Mouse (Mus musculus) heart, embryonic 14.5 days (tissue): ENCODE results near the gene Gldc. TPM values are rescaled to one million over a fixed set of nuclear protein-coding genes. Genes with fewer than 3 reads are reported as not detected.

Source experiments
- ATAC-seq: fragments of 200-750 bp; cut with Nextera tagmentation; 2 replicates; pipeline ENCODE4 v1.8.0; 2017; ENCODE audit warnings: low read depth, moderate TSS enrichment; ENCODE audit not compliant: insufficient number of reproducible peaks, insufficient read depth, low FRiP score
- H3K27ac ChIP-seq, 2 experiments: fragments of 200-500 bp in 1 of 2; fragments of 300-500 bp in 1 of 2; sonication (generic) in 1 of 2; replicated peaks in 1 of 2; 2 replicates each; pipeline ENCODE4 v1.5.1; 2012 to 2014; ENCODE audit warnings: low read depth in 2 of 2, low read length in 2 of 2, control low read depth in 1 of 2, mild to moderate bottlenecking in 1 of 2, mixed read lengths in 1 of 2; ENCODE audit not compliant: control insufficient read depth in 1 of 2, insufficient read depth in 1 of 2
- H3K27me3 ChIP-seq: fragments of 300-500 bp; sonication (generic); 2 replicates; pipeline ENCODE4 v1.6.1; 2014; ENCODE audit warnings: mild to moderate bottlenecking, low read length, control low read depth; ENCODE audit not compliant: control insufficient read depth, insufficient read depth
- H3K36me3 ChIP-seq: fragments of 300-500 bp; sonication (generic); 2 replicates; pipeline ENCODE4 v1.6.1; 2014; ENCODE audit warnings: mild to moderate bottlenecking, control low read depth, low read length, mixed read lengths; ENCODE audit not compliant: control insufficient read depth, insufficient read depth
- H3K4me1 ChIP-seq, 2 experiments: fragments of 200-500 bp in 1 of 2; fragments of 300-500 bp in 1 of 2; sonication (generic) in 1 of 2; 2 replicates each; pipeline ENCODE4 v1.6.1; 2012 to 2014; ENCODE audit warnings: low read length in 2 of 2, control low read depth in 1 of 2, mixed read lengths in 1 of 2; ENCODE audit not compliant: control insufficient read depth in 2 of 2, insufficient read depth in 2 of 2
- H3K4me2 ChIP-seq: fragments of 300-500 bp; sonication (generic); 2 replicates; pipeline ENCODE4 v1.6.1; 2014; ENCODE audit warnings: mild to moderate bottlenecking, low read length
- H3K4me3 ChIP-seq, 2 experiments: fragments of 200-500 bp in 1 of 2; fragments of 300-500 bp in 1 of 2; sonication (generic) in 1 of 2; 2 replicates each; pipeline ENCODE4 v1.5.1; 2012 to 2014; ENCODE audit warnings: low read length in 2 of 2, mild to moderate bottlenecking in 2 of 2, control low read depth in 1 of 2, low read depth in 1 of 2, moderate library complexity in 1 of 2; ENCODE audit not compliant: control insufficient read depth in 1 of 2, insufficient read depth in 1 of 2
- H3K9ac ChIP-seq: fragments of 300-500 bp; sonication (generic); 2 replicates; pipeline ENCODE4 v1.6.1; 2014; ENCODE audit warnings: mild to moderate bottlenecking, low read length
- H3K9me3 ChIP-seq: fragments of 300-500 bp; sonication (generic); 2 replicates; pipeline ENCODE4 v1.6.1; 2016; ENCODE audit warnings: low read length, control low read depth; ENCODE audit not compliant: control insufficient read depth
- WGBS: fragments of 180-500 bp; shearing (Covaris S2); extraction: QIAGEN DNeasy Blood & Tissue Kit; methylation state at CpG from one replicate; pipeline ENCODE4 v1.1.7; 2014; 5-methylcytosine and 5-hydroxymethylcytosine counted together
- polyA plus RNA-seq: library from polyadenylated mRNA; unstranded; fragments of >200 nt; fragmentation: Nextera tagmentation; extraction: Ambion mirVana; gene quantifications from 2 replicates; pipeline ENCODE4 v1.2.1, GENCODE M21; 2014

Gene Gldc
- polyA plus RNA-seq, 1 experiment from 2014 or later = 1.7 TPM

- Histone ChIP-seq H3K4me2 (no peak overlapping the region), H3K36me3 (no peaks in the 10 kb centered on the region), H3K27me3 (no peaks in the 10 kb centered on the region), H3K9ac (no peak overlapping the region), H3K4me1 (no peaks in the 10 kb centered on the region), H3K27ac (peak overlapping the region in 1 of 2 experiments; percentile 28; a peak in 1 of 4 replicates), H3K4me3 (no peak overlapping the region), H3K9me3 (no peaks in the 10 kb centered on the region)
- ATAC-seq = peak; percentile 54; the same call in 1 of the 2 replicates
- 61% methylated on average over 6 of the region's 6 CpGs for WGBS
Measured at GRCm38 (mm10) chr19:30105045-30105842, 70.0 kb downstream of the Gldc start.

- 60% methylated on average over 6 of the region's 6 CpGs for WGBS
- H3K36me3 ChIP-seq = peaks cover 10% of the 10 kb centered on the region; the same call in 1 of the 2 replicates
- H3K27me3 ChIP-seq = no peaks in the 10 kb centered on the region
- 0 out of 2 replicates have a peak, but pooled peaks cover 4% of the 10 kb centered on the region for H3K9me3 ChIP-seq
- H3K4me3 ChIP-seq = no peak overlapping the region
- H3K9ac ChIP-seq = no peak overlapping the region
- ATAC-seq = no peak
- H3K27ac ChIP-seq = no peak overlapping the region
- H3K4me1 ChIP-seq = no peaks in the 10 kb centered on the region
- no peak overlapping the region for H3K4me2 ChIP-seq
Measured at GRCm38 (mm10) chr19:30102620-30103019, 72.6 kb downstream of the Gldc start.

GRCm38 (mm10) chr19:30100571-30100970, 74.7 kb downstream of the Gldc start:
- Histone ChIP-seq H3K4me3 (no peak overlapping the region), H3K36me3 (peaks cover 29% of the 10 kb centered on the region), H3K4me1 (no peaks in the 10 kb centered on the region), H3K9me3 (0 out of 2 replicates have a peak, but pooled peaks cover 4% of the 10 kb centered on the region), H3K4me2 (no peak overlapping the region), H3K27me3 (no peaks in the 10 kb centered on the region), H3K9ac (no peak overlapping the region), H3K27ac (no peak overlapping the region)
- no peak for ATAC-seq
- 91% methylated on average over 12 of the region's 12 CpGs for WGBS

GRCm38 (mm10) chr19:30097039-30097438, 78.2 kb downstream of the Gldc start:
- no peak for ATAC-seq

GRCm38 (mm10) chr19:30096186-30096585, 79.0 kb downstream of the Gldc start:
- no peak overlapping the region for H3K9ac ChIP-seq
- WGBS = 83% methylated on average over 3 of the region's 3 CpGs
- H3K27ac ChIP-seq = no peak overlapping the region
- no peak overlapping the region for H3K4me3 ChIP-seq
- H3K4me1 ChIP-seq = no peaks in the 10 kb centered on the region
- H3K27me3 ChIP-seq = no peaks in the 10 kb centered on the region
- H3K9me3 ChIP-seq = 0 out of 2 replicates have a peak, but pooled peaks cover 4% of the 10 kb centered on the region
- no peak for ATAC-seq
- peaks cover 73% of the 10 kb centered on the region for H3K36me3 ChIP-seq
- H3K4me2 ChIP-seq = no peak overlapping the region

More at GRCm38 (mm10) chr19:30097039-30097438, 78.2 kb downstream of the Gldc start:
- Histone ChIP-seq H3K27me3 (no peaks in the 10 kb centered on the region), H3K9ac (no peak overlapping the region), H3K4me1 (no peaks in the 10 kb centered on the region), H3K4me3 (no peak overlapping the region), H3K4me2 (no peak overlapping the region), H3K9me3 (0 out of 2 replicates have a peak, but pooled peaks cover 4% of the 10 kb centered on the region), H3K27ac (no peak overlapping the region), H3K36me3 (peaks cover 64% of the 10 kb centered on the region)
- 94% methylated on average over 4 of the region's 4 CpGs for WGBS

- H3K4me2 ChIP-seq = no peak overlapping the region
- no peaks in the 10 kb centered on the region for H3K9me3 ChIP-seq
- WGBS = 92% methylated on average over 12 of the region's 12 CpGs
- H3K4me3 ChIP-seq = no peak overlapping the region
- no peak overlapping the region for H3K9ac ChIP-seq
- no peaks in the 10 kb centered on the region for H3K27me3 ChIP-seq
- peaks cover 96% of the 10 kb centered on the region for H3K36me3 ChIP-seq
- no peaks in the 10 kb centered on the region for H3K4me1 ChIP-seq
- no peak for ATAC-seq
- H3K27ac ChIP-seq = no peak overlapping the region
Measured at GRCm38 (mm10) chr19:30091644-30092295, 83.5 kb downstream of the Gldc start.

GRCm38 (mm10) chr19:30090163-30090562, 85.1 kb downstream of the Gldc start:
- no peak overlapping the region for H3K4me3 ChIP-seq
- H3K27ac ChIP-seq = no peak overlapping the region
- H3K9me3 ChIP-seq = no peaks in the 10 kb centered on the region
- H3K36me3 ChIP-seq = peaks cover 94% of the 10 kb centered on the region
- WGBS = 91% methylated on average over 6 of the region's 6 CpGs
- no peaks in the 10 kb centered on the region for H3K27me3 ChIP-seq
- H3K9ac ChIP-seq = no peak overlapping the region
- ATAC-seq = no peak
- no peak overlapping the region for H3K4me2 ChIP-seq
- H3K4me1 ChIP-seq = no peaks in the 10 kb centered on the region
